Mouse (Mus musculus) testis, postnatal 10 days (tissue): Measurements from ENCODE around the gene Rab3il1.
"Not testable (repeated sequence)": the region's sequence is repeated elsewhere in the genome, so short reads cannot be mapped to it uniquely, and the experiment has no call there.

Experiments used
- DNase-seq: peaks from one replicate; pipeline ENCODE4 v3.0.0; 2021; ENCODE audit warnings: low spot score

Rab3il1 gene

GRCm38 (mm10) chr19:10001206-10001969, at the start of gene Rab3il1, which contains the start of gene Best1:
Gene Rab3il1, plus strand, starts transcription at chr19:10001669.
Gene Best1, minus strand, starts transcription at chr19:10001633.
- no peak for DNase-seq

- DNase-seq = no peak
These were observed 49.1 kb upstream of the Rab3il1 start for GRCm38 (mm10) chr19:9952390-9952789.

- no peak for DNase-seq
These were observed 48.6 kb upstream of the Rab3il1 start for GRCm38 (mm10) chr19:9952912-9953311.

DNA sequence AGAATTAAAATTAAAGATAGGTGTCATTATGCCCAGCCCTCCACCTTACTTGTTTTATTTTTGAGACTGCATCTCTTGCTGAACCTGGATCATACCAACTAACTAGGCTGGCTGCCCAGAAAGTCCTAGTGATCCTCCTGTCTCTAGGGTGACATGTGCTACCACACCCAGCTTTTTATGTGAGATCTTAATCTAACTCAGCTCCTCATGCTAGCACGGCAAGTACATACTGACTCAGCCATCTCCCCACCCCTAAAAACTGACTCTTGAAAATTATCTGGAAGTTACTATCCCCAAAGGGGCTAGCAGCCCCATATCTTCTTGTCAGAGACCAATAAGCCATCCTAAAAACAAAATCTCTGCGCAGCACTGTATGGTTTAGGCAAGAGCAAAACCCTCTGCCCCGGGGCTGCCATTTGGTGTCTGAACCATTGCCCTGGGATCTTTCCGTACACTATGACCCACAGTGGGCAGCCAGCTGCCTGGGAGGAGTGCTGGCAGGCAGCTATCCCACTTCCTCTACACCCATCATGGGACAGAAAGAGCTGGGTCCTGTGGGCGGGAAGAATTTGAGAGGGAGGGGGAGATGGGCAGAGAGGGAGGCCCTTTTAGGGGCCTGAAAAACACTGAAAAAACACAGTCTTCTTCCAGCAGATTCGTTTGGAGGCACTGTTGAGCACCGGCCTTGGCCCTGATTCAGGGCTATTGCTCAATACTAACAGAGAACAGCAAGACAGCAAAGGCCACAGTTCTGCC, 47.2 kb upstream of the Rab3il1 start:
- DNase-seq = peak; percentile 77

DNA sequence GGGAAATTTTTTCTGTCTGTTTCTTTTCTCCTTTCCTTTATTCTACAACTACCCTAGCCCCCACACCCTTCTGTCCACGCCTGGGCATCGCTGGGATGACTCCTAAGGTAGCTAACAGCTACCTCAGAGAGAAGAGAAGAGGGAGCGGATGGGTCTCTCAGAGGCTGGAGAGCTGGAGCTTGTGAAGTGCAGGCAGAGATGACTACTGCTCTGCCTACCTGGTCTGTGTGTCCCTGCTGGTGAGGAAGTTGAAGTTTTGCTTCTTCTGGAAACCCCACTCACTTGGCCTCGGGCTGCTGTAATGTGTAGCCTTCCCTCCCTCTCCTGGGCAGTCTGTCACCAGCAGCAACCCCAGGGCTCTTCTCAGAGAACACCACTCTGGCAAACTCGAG, 46.7 kb upstream of the Rab3il1 start:
- DNase-seq = no peak

DNA sequence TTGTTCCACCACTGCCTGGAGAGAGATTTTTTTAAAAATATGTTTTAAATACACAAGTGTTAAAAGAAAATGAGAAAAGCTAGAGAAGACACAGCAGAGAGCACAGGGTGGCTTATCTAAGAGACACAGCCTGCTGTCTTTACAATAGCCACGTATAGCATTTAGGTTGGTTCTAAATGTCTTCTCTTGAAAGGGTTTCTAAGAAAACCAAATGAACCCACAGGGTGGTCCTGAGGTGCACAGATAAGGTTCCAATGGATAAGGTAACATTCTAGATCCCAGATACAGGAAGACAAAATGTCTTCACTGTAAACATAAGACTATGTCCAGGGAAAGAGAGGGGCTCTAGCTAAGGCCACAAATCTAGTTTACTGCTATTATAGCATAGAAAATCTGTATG, 46.0 kb upstream of the Rab3il1 start:
- no peak for DNase-seq

DNA sequence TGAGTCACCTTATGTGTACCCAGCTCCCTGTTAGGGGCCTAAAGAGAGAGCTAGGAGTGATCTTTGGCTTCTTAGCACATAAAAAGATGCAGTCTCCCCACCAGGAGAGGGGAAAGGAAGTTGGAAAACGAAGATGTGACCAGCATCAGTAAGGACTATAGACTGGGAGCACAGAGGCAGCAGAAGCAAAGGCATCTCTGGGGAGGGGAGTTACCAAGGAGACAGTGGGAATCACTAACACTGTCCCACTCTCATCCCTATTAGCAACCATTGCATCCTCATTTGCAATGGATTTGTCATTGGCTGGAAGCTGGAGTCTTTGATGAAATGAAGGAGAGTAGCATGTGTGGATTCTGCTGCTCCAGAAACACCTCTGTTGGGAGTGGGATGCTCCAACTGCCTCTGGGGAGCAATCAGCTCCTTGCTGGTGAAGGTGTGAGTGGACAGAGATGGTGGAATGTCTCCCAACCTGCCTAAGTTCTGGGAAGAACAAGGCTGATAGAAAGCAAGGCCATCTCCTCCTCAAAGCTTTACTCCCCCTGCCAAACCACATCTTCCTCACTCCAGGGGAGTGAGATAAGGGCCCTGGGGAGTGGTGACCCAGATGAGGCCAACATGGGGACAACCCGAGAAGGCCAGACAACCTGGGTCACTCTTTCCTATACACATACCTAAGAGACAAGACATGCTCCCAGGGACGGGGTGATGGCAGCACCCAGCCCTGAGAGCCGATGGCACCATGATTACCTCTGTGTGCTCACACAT, 44.7 kb upstream of the Rab3il1 start:
- DNase-seq = no peak

- no peak for DNase-seq
These were observed 43.5 kb upstream of the Rab3il1 start for GRCm38 (mm10) chr19:9957965-9958364.

- no peak for DNase-seq
These were observed 40.7 kb upstream of the Rab3il1 start for GRCm38 (mm10) chr19:9960769-9961168.

GRCm38 (mm10) chr19:9964205-9964916, 37.1 kb upstream of the Rab3il1 start:
- no peak for DNase-seq

DNA sequence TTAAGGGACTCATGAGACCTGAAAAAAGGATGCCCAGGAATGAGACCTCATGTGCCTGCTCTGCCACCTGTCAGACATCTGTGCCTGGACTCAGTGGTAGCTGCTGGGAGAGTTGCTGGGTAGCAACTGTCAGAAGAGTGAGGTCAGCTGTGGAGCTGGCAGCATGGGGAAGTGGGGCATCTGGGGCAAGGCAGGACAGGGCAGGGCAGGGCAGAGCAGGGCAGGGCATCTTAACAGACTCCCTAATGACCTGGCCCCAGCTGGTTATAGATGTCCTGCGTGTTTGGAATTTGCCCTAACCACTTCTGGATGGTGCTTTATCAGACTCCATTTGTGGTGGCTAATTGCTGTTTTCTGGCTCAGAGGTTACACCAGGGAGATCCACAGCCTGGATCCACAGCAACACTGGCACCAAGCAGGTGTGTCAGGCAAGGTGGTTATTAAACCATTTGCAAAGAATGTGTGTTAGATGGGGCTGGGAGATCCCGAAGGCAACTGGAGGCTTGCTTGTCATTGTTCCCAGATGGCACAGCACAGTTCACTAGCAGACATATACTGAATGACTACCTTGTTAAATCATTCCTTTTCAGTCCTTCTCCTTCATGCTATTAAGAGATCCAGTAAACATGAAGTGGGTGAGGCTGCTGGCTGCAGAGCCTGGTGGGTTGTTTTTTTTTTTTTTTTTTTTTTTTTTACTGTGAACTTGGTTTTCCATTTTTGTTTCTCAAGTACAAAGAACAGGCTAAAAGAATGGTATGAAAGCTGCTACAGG, 35.2 kb upstream of the Rab3il1 start:
- no peak for DNase-seq

GRCm38 (mm10) chr19:9968081-9968787, 33.2 kb upstream of the Rab3il1 start:
- DNase-seq = no peak

- not testable (repeated sequence) for DNase-seq
These were observed 26.6 kb upstream of the Rab3il1 start for GRCm38 (mm10) chr19:9974853-9975252.

DNA sequence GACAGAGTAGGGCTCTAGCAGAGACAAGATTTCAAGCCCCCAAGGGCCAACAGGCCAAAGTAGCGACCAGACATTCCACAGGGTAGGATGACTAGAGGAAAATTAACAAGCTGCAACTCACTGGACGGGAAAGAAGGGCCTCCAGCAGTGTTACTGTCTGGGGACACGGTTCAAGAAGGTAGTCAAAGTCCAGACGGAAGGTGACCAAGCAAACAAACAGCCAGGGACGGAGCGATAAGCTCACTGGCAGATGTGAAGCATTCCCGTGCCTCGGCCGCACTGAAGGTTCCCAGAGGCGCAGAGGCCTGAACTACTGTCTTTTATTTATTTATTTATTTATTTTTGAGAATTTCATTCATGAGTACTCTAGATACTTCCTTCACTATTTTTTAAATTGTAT, 24.4 kb upstream of the Rab3il1 start:
- no peak for DNase-seq

GRCm38 (mm10) chr19:9978431-9978951, 23.0 kb upstream of the Rab3il1 start:
- peak; percentile 90 for DNase-seq

DNA sequence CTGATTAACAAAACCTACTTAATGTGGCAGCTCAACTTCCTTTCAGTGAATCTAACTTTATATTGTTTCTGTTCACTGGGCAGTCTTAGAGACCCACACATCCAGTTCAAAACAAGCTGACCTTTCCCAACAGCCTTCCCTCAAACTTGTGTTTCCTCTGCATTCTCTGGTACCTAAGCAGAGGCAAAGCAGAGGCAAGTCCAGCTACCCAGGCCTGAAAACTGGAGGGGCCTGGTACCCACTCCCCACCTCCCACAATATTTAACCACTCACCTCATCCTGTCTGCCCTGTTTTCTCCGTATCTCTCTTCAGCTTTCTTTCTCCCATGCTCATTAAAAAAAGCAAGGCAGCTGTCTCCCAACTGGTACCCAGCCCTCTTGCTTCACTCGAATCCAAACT, 22.3 kb upstream of the Rab3il1 start:
- no peak for DNase-seq

DNA sequence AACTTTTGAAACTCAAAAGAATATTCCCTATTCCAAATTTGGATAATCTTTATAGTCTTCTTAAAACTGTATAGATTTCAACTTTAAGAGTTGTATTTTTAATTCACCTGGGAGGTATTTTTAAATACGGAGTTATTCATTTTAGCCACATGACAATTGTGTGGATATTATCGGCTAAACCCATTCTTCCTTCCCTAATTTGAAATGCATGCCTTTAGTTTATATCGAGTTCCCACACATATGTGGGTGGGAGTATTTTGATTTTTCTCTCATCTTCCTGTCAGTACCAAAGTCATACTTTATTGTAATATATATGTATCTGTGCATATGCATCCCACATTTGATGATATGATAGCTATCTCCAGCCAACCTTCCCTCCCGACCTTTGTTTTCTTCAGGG, 21.2 kb upstream of the Rab3il1 start, which contains the start of gene Fth1:
TSS of gene Fth1 (plus strand) at position 341 of the 400 bp plus-strand sequence.
- no peak for DNase-seq

DNA sequence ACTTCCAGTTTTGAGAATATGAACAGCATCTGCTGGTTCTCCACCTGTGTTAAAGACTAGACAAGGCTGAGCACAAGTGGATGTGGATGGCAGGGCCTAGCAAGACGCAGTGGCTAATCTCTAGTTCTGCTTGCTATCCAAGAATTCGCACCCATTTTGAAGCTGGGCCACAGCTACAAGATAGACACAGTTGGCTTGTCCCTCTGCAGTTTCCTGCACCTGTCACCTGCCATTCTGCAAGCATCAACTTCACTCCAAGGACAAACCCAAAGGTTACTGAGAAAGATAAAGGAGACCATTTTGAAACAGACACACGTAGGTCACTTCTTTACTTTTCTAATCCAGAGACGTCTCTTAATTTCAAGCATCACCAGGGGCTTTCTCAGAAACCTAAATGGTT, 19.8 kb upstream of the Rab3il1 start:
- DNase-seq = no peak

DNA sequence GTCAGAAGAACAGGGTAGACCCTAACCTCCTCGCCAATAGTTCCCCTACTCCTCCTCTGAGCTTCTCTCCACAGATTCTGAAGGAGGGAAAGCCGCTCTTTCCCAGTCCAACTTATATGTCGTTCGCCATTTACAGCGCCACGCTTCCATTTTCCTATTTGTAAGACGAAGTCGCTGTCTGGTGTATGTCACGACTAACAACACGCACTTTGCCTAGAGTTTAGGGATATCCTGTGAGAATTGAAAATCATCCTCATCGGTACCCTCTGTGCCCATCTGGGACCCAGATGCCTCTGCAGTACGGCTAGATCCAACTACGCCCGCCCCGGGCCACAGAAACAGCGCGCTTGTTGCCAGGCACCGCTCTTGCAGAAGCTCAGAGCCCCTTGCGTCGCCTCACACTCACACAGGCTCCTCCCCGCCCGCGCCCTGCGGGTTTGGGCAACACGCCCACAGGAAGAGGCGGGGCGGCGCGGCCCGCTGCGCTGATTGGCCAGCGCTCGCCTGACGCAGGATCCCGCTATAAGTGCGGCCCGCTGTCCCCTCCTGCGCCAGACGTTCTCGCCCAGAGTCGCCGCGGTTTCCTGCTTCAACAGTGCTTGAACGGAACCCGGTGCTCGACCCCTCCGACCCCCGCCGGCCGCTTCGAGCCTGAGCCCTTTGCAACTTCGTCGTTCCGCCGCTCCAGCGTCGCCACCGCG, 19.2 kb upstream of the Rab3il1 start:
- peak; percentile 97 for DNase-seq
